Mouse (Mus musculus) erythroblast, embryonic 14.5 days (primary cell): ENCODE measurements around the gene Aif1.

Experiments
- GATA1 ChIP-seq: IDR thresholded peaks from 2 replicates; pipeline ENCODE4 v1.6.1; 2012; ENCODE audit warnings: low read length, inconsistent platforms, mixed read lengths
- TAL1 ChIP-seq: IDR thresholded peaks from 3 replicates; pipeline ENCODE4 v1.6.1; 2012; ENCODE audit warnings: low read length, inconsistent platforms, mixed read lengths

DNA sequence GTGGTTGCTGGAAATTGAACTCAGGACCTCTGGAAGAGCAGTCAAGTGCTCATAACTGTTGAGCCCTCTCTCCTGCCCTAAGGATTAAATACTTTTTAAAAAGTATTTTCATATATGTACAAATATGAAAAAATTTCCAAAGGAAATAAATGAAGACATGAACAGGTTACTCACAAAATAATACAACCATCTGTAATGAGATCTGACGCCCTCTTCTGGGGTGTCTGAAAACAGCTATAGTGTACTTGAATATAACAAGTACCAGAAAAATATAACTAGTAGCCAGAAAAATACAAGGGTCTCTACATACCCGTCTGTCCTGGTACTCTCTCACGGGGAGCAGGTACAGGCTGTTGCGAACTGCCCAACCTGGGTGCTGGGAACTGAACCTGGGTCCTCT, 48.8 kb upstream of the Aif1 start:
- TF ChIP-seq GATA1 (no peak), TAL1 (no peak)
